Mouse (Mus musculus): ENCODE results near the gene Gpatch4. TPM values are rescaled to one million over a fixed set of nuclear protein-coding genes. Genes with fewer than 3 reads are reported as not detected.

Gene Gpatch4
- total and polyA plus RNA-seq, 3 experiments, result 21.6 to 128 (median 49.1) TPM

- Histone ChIP-seq H3K4me2 (ENCODE audit: insufficient read depth, low read depth, poor library complexity, severe bottlenecking) (no peak within 1 kb of the TSS), H3K27me3 (replicated peaks) (peaks cover 69% of the 10 kb centered on the region), H3K36me3 (replicated peaks in 1 of 2; ENCODE audit: control insufficient read depth in 1 of 2, insufficient read depth in 1 of 2, low read length in 1 of 2) (no peaks in the 10 kb centered on the region), H3K27ac (ENCODE audit: insufficient read depth, low read depth) (no peak within 1 kb of the TSS), H3K9me3 (replicated peaks; ENCODE audit: low read length) (peaks cover 24% of the 10 kb centered on the region), H3K4me1 (ENCODE audit: control insufficient read depth in 1 of 2, insufficient read depth in 2 of 2) (peaks cover 14% of the 10 kb centered on the region in 2 experiments), H3K4me3 (replicated peaks in 1 of 3; ENCODE audit: low read depth in 2 of 3, low read length in 2 of 3, poor library complexity in 1 of 3) (no peak within 1 kb of the TSS), H3K79me2 (replicated peaks; ENCODE audit: control insufficient read depth, extremely low read depth, insufficient read depth, poor library complexity, severe bottlenecking) (no peaks in the 10 kb centered on the region), H3K9ac (ENCODE audit: insufficient read depth, low read depth) (no peak within 1 kb of the TSS)
- dilution Hi-C loops (cut with MboI; ENCODE audit: extremely low pct_ligation_motif_present, extremely low pct_unique_long_range_greater_than_20kb, low sequenced_read_pairs), result no loop called here
- in situ Hi-C loops (cut with MboI; ENCODE audit: low pct_ligation_motif_present, low pct_unique_long_range_greater_than_20kb, low sequenced_read_pairs), result no loop called here
- TF ChIP-seq POLR2A (IDR thresholded peaks at IDR 0.05; ENCODE audit: low read depth, low read length) (no peak), RAD21 (IDR thresholded peaks at IDR 0.05; ENCODE audit: low read depth, low read length) (peak; percentile 63), CTCF (conservative IDR thresholded peaks at IDR 0.05 in 1 of 2, IDR thresholded peaks at IDR 0.05 in 1 of 2; ENCODE audit: low read depth in 2 of 2, low read length in 2 of 2) (peak; percentile 46 to 65; a peak in 3 of 4 replicates), UBTF (IDR thresholded peaks at IDR 0.05; ENCODE audit: low read depth, low read length) (no peak), SMC3 (IDR thresholded peaks at IDR 0.05; ENCODE audit: low read depth, low read length) (peak; percentile 60), USF2 (conservative IDR thresholded peaks at IDR 0.05; ENCODE audit: low read depth, low read length) (no peak)
- DNase-seq (ENCODE audit: extremely low read depth), result peak; percentile 16
Observed at GRCm38 (mm10) chr3:88027434-88028186, 15.3 kb upstream of the Gpatch4 start, which contains the start of gene Hapln2. Hapln2 (minus strand) TSS chr3:88027583.

- in situ Hi-C loops (cut with MboI; ENCODE audit: low pct_ligation_motif_present, low pct_unique_long_range_greater_than_20kb, low sequenced_read_pairs), result no loop called here
- H3K27me3 ChIP-seq (replicated peaks), result peaks cover 42% of the 10 kb centered on the region
- H3K4me2 ChIP-seq (ENCODE audit: insufficient read depth, low read depth, poor library complexity, severe bottlenecking), result no peak overlapping the region
- no peak overlapping the region for H3K4me3 ChIP-seq (replicated peaks in 1 of 3; ENCODE audit: low read depth in 2 of 3, low read length in 2 of 3, poor library complexity in 1 of 3)
- no peak overlapping the region for H3K9ac ChIP-seq (ENCODE audit: insufficient read depth, low read depth)
- peaks cover 12% of the 10 kb centered on the region for H3K9me3 ChIP-seq (replicated peaks; ENCODE audit: low read length)
- no peaks in the 10 kb centered on the region for H3K79me2 ChIP-seq (replicated peaks; ENCODE audit: control insufficient read depth, extremely low read depth, insufficient read depth, poor library complexity, severe bottlenecking)
- 0 out of 2 replicates have a peak, but pooled peaks have one; percentile 30 for TF ChIP-seq SIN3A (IDR thresholded peaks at IDR 0.05; ENCODE audit: low read length)
- TF ChIP-seq TBP (conservative IDR thresholded peaks at IDR 0.05; ENCODE audit: low read depth, low read length), result no peak
- TF ChIP-seq IRF4 (IDR thresholded peaks at IDR 0.05; ENCODE audit: low read depth, low read length), result 0 out of 2 replicates have a peak, but pooled peaks have one; percentile 17
- TF ChIP-seq RCOR1 (conservative IDR thresholded peaks at IDR 0.05; ENCODE audit: low read depth, low read length), result no peak
- no peak overlapping the region for H3K27ac ChIP-seq (ENCODE audit: insufficient read depth, low read depth)
- peak; percentile 10 for DNase-seq (ENCODE audit: extremely low read depth)
- dilution Hi-C loops (cut with MboI; ENCODE audit: extremely low pct_ligation_motif_present, extremely low pct_unique_long_range_greater_than_20kb, low sequenced_read_pairs), result no loop called here
- H3K36me3 ChIP-seq (replicated peaks in 1 of 2; ENCODE audit: control insufficient read depth in 1 of 2, insufficient read depth in 1 of 2, low read length in 1 of 2), result no peaks in the 10 kb centered on the region
- peaks cover 3 to 9% of the 10 kb centered on the region in 2 experiments; a peak in 3 of 4 replicates for H3K4me1 ChIP-seq (ENCODE audit: control insufficient read depth in 1 of 2, insufficient read depth in 2 of 2)
Observed at GRCm38 (mm10) chr3:88030608-88031395, 12.1 kb upstream of the Gpatch4 start.

GRCm38 (mm10) chr3:88033506-88033905 is 9.4 kb upstream of the Gpatch4 start:
- in situ Hi-C loops (cut with MboI; ENCODE audit: low pct_ligation_motif_present, low pct_unique_long_range_greater_than_20kb, low sequenced_read_pairs) (no loop called here), dilution Hi-C loops (cut with MboI; ENCODE audit: extremely low pct_ligation_motif_present, extremely low pct_unique_long_range_greater_than_20kb, low sequenced_read_pairs) (no loop called here)
- Histone ChIP-seq H3K27ac (ENCODE audit: insufficient read depth, low read depth) (no peak overlapping the region), H3K9ac (ENCODE audit: insufficient read depth, low read depth) (no peak overlapping the region), H3K4me1 (ENCODE audit: control insufficient read depth in 1 of 2, insufficient read depth in 2 of 2) (peaks cover 4 to 15% of the 10 kb centered on the region in 2 experiments; a peak in 3 of 4 replicates), H3K36me3 (replicated peaks in 1 of 2; ENCODE audit: control insufficient read depth in 1 of 2, insufficient read depth in 1 of 2, low read length in 1 of 2) (no peaks in the 10 kb centered on the region), H3K4me2 (ENCODE audit: insufficient read depth, low read depth, poor library complexity, severe bottlenecking) (no peak overlapping the region), H3K4me3 (replicated peaks in 1 of 3; ENCODE audit: low read depth in 2 of 3, low read length in 2 of 3, poor library complexity in 1 of 3) (no peak overlapping the region), H3K9me3 (replicated peaks; ENCODE audit: low read length) (peaks cover 4% of the 10 kb centered on the region), H3K79me2 (replicated peaks; ENCODE audit: control insufficient read depth, extremely low read depth, insufficient read depth, poor library complexity, severe bottlenecking) (no peaks in the 10 kb centered on the region), H3K27me3 (replicated peaks) (peaks cover 35% of the 10 kb centered on the region)
- TF ChIP-seq MAX (IDR thresholded peaks at IDR 0.05; ENCODE audit: low read length) (no peak), MEF2A (IDR thresholded peaks at IDR 0.05; ENCODE audit: borderline replicate concordance, low read depth, low read length) (no peak), CTCF (conservative IDR thresholded peaks at IDR 0.05 in 1 of 2, IDR thresholded peaks at IDR 0.05 in 1 of 2; ENCODE audit: low read depth in 2 of 2, low read length in 2 of 2) (no peak), GABPA (IDR thresholded peaks at IDR 0.05; ENCODE audit: insufficient replicate concordance, low read depth, low read length) (no peak), POLR2A (IDR thresholded peaks at IDR 0.05; ENCODE audit: low read depth, low read length) (no peak), IRF4 (IDR thresholded peaks at IDR 0.05; ENCODE audit: low read depth, low read length) (no peak), SMC3 (IDR thresholded peaks at IDR 0.05; ENCODE audit: low read depth, low read length) (no peak), USF1 (IDR thresholded peaks at IDR 0.05; ENCODE audit: low read depth, low read length) (no peak), ELF1 (IDR thresholded peaks at IDR 0.05; ENCODE audit: low read depth, low read length) (no peak), TBP (conservative IDR thresholded peaks at IDR 0.05; ENCODE audit: low read depth, low read length) (no peak), CHD1 (IDR thresholded peaks at IDR 0.05; ENCODE audit: low read depth, low read length) (no peak)
- no peak for DNase-seq (ENCODE audit: extremely low read depth)
